Mouse (Mus musculus): ENCODE results near the gene Zfp108.
"Not testable (repeated sequence)": the region's sequence is repeated elsewhere in the genome, so short reads cannot be mapped to it uniquely, and the experiment has no call there.

Zfp108 gene

GRCm38 (mm10) chr7:24254633-24255474, at the start of gene Zfp108:
Gene Zfp108, plus strand, starts transcription at chr7:24254794.
- DNase-seq = peak; percentile 78

DNA sequence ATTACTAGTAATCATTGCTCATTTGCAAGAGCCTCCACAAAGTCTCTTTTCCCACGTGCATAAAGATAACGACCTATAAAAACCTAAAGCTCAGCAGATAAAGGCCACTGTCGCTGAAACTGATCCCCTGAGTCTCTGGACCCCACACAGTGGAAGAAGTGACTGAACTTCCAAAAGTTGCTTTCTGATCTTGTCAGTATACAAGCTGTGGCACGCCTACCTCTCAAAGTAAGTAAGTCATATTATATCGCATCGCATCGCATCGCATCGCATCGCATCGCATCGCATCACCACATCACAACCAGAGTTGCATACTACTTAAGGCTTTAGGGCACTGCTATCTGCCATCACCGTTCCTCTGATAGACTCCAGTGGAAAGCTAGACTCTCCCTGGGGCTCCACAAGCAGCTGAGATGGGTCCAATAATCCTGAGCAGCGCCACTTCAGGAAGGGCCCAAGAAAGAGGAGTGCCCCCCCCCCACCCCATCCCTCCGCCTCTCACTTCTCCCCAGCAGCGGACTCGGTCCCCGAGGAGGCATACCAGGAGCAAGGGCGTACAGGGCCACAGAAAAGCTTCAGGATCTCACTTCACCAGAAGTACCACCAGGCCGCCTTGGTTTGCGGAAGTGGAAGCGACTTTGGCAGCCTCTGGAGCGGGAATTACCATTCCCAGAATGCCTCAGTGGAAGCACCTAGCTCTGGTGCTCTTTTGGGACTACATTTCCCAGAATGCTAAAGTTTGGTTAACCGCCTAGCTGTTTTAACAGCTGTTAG, 46.9 kb upstream of the Zfp108 start:
- DNase-seq = peak; percentile 53

- no peak for DNase-seq
Measured at GRCm38 (mm10) chr7:24208282-24208886, 46.2 kb upstream of the Zfp108 start.

DNA sequence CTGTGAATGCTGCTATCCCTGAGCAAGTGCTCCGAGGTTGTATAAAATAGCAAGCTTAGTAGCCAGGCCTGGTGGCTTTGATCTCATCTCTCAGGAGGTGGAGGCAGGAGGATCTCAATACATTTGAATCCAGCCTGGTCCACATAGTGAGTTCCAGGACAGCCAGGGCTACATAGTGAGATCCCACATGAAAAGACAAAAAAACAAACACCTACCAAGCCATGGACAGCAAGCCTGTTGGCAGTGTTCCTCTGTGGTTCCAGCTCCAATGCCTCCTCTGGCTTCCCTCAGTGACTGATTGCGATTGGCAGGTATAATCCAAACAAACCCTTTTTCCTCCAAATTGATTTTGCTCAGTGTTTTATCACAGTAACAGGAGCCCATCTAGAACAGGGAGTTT, 44.3 kb upstream of the Zfp108 start:
- no peak for DNase-seq

- no peak for DNase-seq
Measured at GRCm38 (mm10) chr7:24211343-24211742, 43.3 kb upstream of the Zfp108 start, which contains the start of gene Zfp111. Gene Zfp111, minus strand, starts transcription at chr7:24211443.

DNA sequence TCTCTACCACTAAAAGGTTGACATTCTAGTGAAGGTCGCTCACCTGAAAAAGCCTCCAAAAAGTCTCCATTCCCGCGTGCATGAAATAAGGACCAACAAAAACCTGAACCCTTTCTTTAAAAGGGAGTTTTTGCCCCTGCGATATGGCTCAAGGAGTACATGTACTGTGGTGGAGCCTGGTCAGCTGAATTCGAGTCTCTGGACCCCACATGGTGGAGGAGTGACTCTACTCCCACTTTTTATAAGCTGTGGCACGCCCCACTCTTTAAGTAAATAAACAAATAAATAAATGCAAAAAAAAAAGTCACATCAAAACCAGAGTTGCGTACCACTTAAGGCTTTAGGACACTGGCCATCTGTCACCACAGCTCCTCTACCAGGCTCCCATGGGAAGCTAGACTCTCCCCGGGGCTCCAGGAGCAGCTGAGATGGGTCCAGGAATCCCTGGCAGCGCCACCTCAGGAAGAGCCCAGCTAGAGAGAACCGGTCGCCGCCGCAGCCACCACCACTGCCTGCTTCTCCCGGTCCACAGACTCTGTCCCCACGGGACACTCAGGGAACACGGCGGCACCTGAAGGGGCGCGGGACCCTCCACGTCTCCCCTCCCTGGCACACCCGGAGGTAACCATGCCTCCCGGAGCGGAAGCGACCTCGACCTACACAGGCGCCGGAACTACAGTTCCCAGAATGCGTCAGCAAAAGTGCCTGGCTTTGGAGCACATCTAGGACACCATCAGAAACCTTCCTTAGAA, 17.4 kb upstream of the Zfp108 start, which contains the start of gene Zfp109:
Zfp109 (minus strand) TSS at position 521 of the 752 bp plus-strand sequence.
- peak; percentile 53 for DNase-seq

- DNase-seq = no peak
Measured at GRCm38 (mm10) chr7:24253779-24254615, 597 bp upstream of the Zfp108 start.

- DNase-seq = no peak
Measured at GRCm38 (mm10) chr7:24259306-24259999, 4.9 kb downstream of the Zfp108 start.

DNA sequence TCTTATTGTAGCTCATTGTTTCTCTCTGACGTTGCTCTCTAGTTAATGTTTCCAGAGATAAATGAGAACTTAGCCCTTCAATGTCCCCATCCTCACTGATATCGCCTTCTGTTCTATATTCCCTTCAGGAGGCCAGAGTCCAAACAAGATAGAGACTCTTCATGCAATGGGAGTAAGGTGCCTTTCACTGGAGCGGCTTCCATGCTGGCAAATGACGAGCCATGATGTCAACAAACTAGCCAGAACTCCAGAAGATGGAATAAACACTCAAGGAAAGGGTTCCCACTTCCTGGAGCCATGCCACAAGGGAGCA, 5.4 kb downstream of the Zfp108 start:
- no peak for DNase-seq

GRCm38 (mm10) chr7:24268176-24269155, 13.9 kb downstream of the Zfp108 start:
- no peak for DNase-seq

DNA sequence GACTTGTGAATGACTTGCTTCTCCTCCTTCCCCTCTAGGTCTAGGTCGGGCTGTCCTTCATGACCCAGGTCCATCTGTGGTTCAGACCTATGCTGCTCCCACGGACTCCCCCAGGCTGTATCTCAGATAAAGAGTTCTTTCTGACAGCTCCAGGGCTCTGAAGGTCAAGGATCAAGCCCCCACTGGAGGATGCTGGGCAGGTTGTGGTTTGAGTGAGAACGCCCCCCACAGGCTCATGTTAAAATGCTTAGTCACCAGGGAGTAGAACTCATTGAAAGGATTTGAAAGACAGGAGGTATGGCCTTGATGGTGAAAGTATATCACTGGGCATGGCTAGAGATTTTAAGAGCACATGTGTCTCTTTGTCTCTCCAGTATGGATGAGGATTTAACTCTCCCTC, 14.7 kb downstream of the Zfp108 start:
- DNase-seq = no peak

DNA sequence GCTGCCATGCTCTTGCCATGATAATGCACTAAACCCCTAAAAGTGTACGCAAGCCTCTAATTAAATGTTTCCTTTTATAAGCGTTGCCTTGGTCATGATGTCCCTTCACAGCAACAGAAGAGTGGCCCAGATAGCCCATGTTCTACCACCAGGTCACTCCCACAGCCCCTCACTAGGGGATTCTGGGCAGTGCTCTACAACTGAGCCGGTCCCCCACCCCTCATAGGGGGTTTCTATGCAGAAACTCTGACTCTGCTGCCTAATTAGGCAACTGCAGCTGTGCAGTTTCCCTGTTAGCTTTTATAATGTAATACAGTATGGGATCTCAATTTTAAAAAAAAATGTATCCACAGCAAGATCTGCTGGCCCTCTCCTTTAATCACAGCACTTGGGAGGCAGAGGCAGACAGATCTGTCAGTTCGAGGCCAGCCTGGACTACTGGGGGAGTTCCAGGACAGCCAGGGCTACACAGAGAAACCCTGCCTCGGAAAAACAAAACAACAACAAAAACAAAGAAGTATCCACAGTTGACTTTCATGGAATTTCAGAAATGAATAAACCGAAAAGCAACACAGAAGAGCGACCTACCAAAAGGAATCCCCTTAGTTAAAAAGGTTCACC, 15.2 kb downstream of the Zfp108 start:
- no peak for DNase-seq

DNA sequence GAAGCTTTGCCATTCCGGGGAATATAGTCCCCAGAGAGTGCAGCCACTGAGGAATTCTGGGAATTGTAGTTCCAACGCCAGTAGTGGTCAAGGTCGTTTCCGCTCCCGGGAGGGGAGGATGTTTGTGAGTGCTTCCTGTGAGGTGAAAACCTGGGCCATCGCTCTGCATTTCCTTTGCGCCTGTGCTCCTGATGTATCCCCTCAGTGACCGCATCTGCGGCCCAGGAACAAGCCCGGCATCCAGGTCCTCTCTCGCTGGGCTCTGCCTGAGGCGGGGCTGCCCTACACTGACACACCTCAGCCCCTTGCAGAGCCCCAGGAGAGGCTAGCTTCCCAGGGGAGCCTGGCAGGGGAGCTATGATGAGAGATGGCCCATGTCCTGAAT, 15.7 kb downstream of the Zfp108 start, which contains the start of gene Zfp93:
Zfp93 (plus strand) TSS at position 133 of the 385 bp plus-strand sequence.
- DNase-seq = peak; percentile 77

GRCm38 (mm10) chr7:24271191-24271590, 16.6 kb downstream of the Zfp108 start:
- no peak for DNase-seq

GRCm38 (mm10) chr7:24274456-24274855, 19.9 kb downstream of the Zfp108 start:
- no peak for DNase-seq

- not testable (repeated sequence) for DNase-seq
Measured at GRCm38 (mm10) chr7:24278771-24279170, 24.2 kb downstream of the Zfp108 start.

- no peak for DNase-seq
Measured at GRCm38 (mm10) chr7:24280031-24280857, 25.6 kb downstream of the Zfp108 start.

- no peak for DNase-seq
Measured at GRCm38 (mm10) chr7:24280858-24281145, 26.2 kb downstream of the Zfp108 start.

- no peak for DNase-seq
Measured at GRCm38 (mm10) chr7:24286090-24286489, 31.5 kb downstream of the Zfp108 start.

Data from cerebellum, adult 11 months (tissue).